Mouse (Mus musculus) 3T3-L1 (cell line): ENCODE measurements at regions not wholly inside any gene's neighbourhood (a gene's known extent, or its start where the extent isn't known, plus 50 kb on each side); places are given as distances from the start of the nearest gene placed in this dataset.
"Not testable (repeated sequence)": the region's sequence is repeated elsewhere in the genome, so short reads cannot be mapped to it uniquely, and the experiment has no call there.

Experiments used
- DNase-seq: peaks from one replicate; pipeline ENCODE4 v3.0.0-alpha.2; 2015; ENCODE audit warnings: low read depth, low spot score

GRCm38 (mm10) chr4:51868250-51868649 is 570.8 kb upstream of the Smc2 start:
- DNase-seq = no peak

- DNase-seq = not testable (repeated sequence)
Observed at GRCm38 (mm10) chr4:51868716-51869115, 570.3 kb upstream of the Smc2 start.

GRCm38 (mm10) chr4:51885460-51885859 is 553.6 kb upstream of the Smc2 start:
- no peak for DNase-seq

- DNase-seq = no peak
Observed at GRCm38 (mm10) chr4:51889280-51889679, 549.8 kb upstream of the Smc2 start.

- DNase-seq = no peak
Observed at GRCm38 (mm10) chr4:51928245-51928644, 510.8 kb upstream of the Smc2 start.

GRCm38 (mm10) chr4:51969751-51970150 is 469.3 kb upstream of the Smc2 start:
- no peak for DNase-seq

GRCm38 (mm10) chr4:51978962-51979361 is 460.1 kb upstream of the Smc2 start:
- DNase-seq = no peak

- DNase-seq = no peak
Observed at GRCm38 (mm10) chr4:51992482-51992881, 446.6 kb upstream of the Smc2 start.

GRCm38 (mm10) chr4:52036765-52037353 is 402.2 kb upstream of the Smc2 start:
- no peak for DNase-seq

- no peak for DNase-seq
Observed at GRCm38 (mm10) chr4:52043404-52043803, 395.6 kb upstream of the Smc2 start.

- DNase-seq = no peak
Observed at GRCm38 (mm10) chr4:52050948-52051347, 388.1 kb upstream of the Smc2 start.

GRCm38 (mm10) chr4:52056031-52056430 is 383.0 kb upstream of the Smc2 start:
- DNase-seq = no peak

- no peak for DNase-seq
Observed at GRCm38 (mm10) chr4:52060031-52060430, 379.0 kb upstream of the Smc2 start.

GRCm38 (mm10) chr4:52099187-52099586 is 339.9 kb upstream of the Smc2 start:
- no peak for DNase-seq

GRCm38 (mm10) chr4:52105887-52106286 is 333.2 kb upstream of the Smc2 start:
- DNase-seq = no peak

- no peak for DNase-seq
Observed at GRCm38 (mm10) chr4:52117765-52118290, 321.2 kb upstream of the Smc2 start.

- DNase-seq = no peak
Observed at GRCm38 (mm10) chr4:52118439-52119072, 320.5 kb upstream of the Smc2 start.

- DNase-seq = peak; percentile 1
Observed at GRCm38 (mm10) chr4:52152565-52153164, 286.4 kb upstream of the Smc2 start.

- DNase-seq = no peak
Observed at GRCm38 (mm10) chr4:52176240-52176639, 262.8 kb upstream of the Smc2 start.

- no peak for DNase-seq
Observed at GRCm38 (mm10) chr4:52197777-52198176, 241.3 kb upstream of the Smc2 start.

- no peak for DNase-seq
Observed at GRCm38 (mm10) chr4:52210601-52211000, 228.4 kb upstream of the Smc2 start.

GRCm38 (mm10) chr4:52211022-52211421 is 228.0 kb upstream of the Smc2 start:
- DNase-seq = no peak

- no peak for DNase-seq
Observed at GRCm38 (mm10) chr4:52213363-52213762, 225.7 kb upstream of the Smc2 start.
